Mouse (Mus musculus) ovary, postnatal 36 days (tissue): ENCODE measurements around the gene Olfr1177-ps.

Experiments
- DNase-seq: peaks from one replicate; pipeline ENCODE4 v3.0.0; 2022; ENCODE audit warnings: low spot score, mixed read lengths

Gene Olfr1177-ps

DNA sequence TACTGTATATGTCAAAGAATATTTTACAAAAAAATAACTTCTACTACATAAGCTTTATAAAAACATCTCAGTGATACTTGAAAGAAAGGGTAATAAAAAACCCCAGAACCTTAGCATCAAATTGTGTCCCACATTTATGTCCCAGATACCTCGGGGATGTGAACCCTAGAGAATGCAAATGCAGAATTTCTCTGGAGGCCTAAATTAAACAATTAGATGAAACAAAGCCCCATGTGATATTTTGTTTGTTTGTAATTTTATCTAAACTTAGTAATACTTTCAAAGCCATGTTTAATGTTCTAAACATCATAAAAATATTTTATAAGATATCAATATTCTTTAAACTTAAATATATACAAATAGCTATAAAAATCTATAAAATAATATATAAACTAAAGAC, at the start of gene Olfr1177-ps:
TSS of gene Olfr1177-ps (minus strand) at position 101 of the 400 bp plus-strand sequence.
- DNase-seq, result no peak

DNA sequence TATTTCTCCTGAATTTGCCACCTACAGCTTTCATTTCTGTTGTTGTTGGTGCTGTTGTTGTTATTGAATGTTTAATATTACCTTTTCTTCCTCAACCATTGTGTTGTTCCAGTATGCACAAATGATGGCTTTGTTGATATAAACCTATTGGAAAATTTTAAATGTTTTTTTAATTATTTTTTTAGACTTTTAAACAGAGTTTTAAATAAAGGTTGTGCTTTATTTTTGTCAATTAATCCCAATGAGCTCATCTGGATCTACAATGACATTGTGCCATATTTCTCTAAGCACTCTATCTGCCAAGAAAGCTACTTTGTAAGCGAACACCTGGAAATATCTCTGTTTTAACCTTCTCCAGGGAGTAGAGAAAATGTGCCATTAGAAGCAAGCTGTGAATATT, 40.5 kb upstream of the Olfr1177-ps start, which contains the start of gene Olfr1178:
TSS of gene Olfr1178 (plus strand) at position 301 of the 400 bp plus-strand sequence.
- no peak for DNase-seq

DNA sequence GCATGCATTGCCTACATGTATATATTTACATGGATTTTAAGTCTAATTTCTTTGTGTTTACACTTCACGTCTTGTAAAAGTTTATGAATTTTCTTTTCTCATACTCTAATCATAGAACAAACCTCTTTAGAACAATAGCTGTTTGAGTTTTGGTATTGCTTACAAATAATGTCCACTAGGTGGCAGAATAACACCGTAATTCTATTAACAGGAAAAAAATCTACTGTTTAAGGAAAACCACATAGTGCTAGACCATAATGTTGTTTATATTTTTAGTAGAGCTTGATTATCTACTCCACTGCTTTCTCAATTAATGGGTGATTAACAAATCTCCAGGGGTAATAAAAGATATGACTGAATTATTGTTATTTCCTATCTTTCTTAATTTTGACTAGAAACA, 10.0 kb upstream of the Olfr1177-ps start:
- DNase-seq, result no peak

DNA sequence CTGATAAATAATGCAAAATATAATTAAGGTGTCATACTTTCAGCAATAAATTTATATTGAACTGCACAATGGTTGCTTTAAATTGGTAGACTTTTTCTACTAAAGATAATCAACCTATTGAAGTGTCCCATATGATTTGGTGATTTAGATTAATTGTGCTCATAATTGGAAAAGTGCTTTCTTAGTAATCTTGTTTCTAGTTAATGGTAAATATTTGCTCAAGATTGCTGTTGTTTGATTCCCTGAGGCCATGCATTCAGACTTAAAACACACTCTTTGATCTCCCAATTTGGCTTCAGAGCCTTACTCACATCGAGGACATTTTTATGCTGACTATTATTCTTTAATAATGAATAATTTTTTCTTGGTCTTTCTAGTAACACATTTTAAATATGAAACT, 9.9 kb downstream of the Olfr1177-ps start, which contains the start of gene Olfr1176:
TSS of gene Olfr1176 (plus strand) at position 301 of the 400 bp plus-strand sequence.
- no peak for DNase-seq

DNA sequence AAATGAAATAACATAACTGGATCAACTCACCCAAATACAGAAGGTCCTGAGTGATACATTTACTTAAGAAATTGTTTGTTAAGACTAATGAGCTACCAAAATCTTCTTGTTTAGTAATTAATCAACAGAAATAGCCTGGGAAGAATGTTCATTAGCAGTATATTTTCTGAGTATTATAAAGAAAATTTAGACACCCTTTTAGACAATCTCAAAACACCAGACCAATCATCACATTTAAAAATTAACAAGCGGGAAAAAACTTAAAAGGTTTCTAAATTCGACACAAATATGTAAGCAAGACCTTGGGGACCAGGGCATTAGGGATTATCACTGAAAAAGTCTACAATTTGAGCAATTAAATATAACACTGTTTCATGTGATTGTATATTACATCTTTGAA, 19.2 kb downstream of the Olfr1177-ps start, which contains the start of gene Olfr1175-ps:
TSS of gene Olfr1175-ps (minus strand) at position 101 of the 400 bp plus-strand sequence.
- no peak for DNase-seq

DNA sequence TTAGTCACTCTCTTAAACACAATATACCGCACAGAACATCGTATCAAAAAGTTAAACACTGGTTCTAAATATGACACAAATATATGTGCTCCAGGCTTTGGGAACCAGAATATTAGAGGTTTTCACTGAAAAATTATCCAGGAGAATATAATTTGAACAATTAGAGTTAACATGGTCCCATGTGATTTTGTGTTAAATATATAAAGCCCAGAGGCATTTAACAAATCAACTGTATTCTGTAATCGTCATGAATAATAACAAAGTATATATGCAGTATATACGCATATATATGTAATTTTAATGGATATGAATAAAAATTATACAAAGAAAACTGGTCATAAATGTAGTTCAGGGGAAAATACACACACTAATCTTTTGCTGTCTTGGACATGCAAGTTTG, 31.3 kb downstream of the Olfr1177-ps start, which contains the start of gene Olfr1174-ps:
TSS of gene Olfr1174-ps (minus strand) at position 101 of the 400 bp plus-strand sequence.
- DNase-seq, result no peak
